Mouse (Mus musculus) midbrain, embryonic 12.5 days (tissue): Measurements from ENCODE around the gene Zfp787. TPM values are rescaled to one million over a fixed set of nuclear protein-coding genes. Genes with fewer than 3 reads are reported as not detected.

Source experiments
- ATAC-seq: fragments of 200-750 bp; cut with Nextera tagmentation; 2 replicates; pipeline ENCODE4 v1.8.0; 2017; ENCODE audit warnings: low read depth, moderate TSS enrichment, moderate library complexity; ENCODE audit not compliant: low FRiP score
- H3K27ac ChIP-seq: fragments of 300-500 bp; sonication (generic); replicated peaks from 2 replicates; pipeline ENCODE4 v1.5.1; 2016; ENCODE audit warnings: mild to moderate bottlenecking
- H3K27me3 ChIP-seq: fragments of 300-500 bp; sonication (generic); 2 replicates; pipeline ENCODE4 v1.6.1; 2016; ENCODE audit warnings: mild to moderate bottlenecking
- H3K36me3 ChIP-seq: fragments of 300-500 bp; sonication (generic); 2 replicates; pipeline ENCODE4 v1.6.1; 2016
- H3K4me1 ChIP-seq: fragments of 300-500 bp; sonication (generic); 2 replicates; pipeline ENCODE4 v1.6.1; 2016
- H3K4me2 ChIP-seq: fragments of 300-500 bp; sonication (generic); replicated peaks from 2 replicates; pipeline ENCODE4 v1.6.1; 2016; ENCODE audit warnings: mild to moderate bottlenecking, moderate library complexity
- H3K4me3 ChIP-seq: fragments of 300-500 bp; sonication (generic); 2 replicates; pipeline ENCODE4 v1.5.1; 2016; ENCODE audit warnings: mild to moderate bottlenecking
- H3K9ac ChIP-seq: fragments of 300-500 bp; sonication (generic); replicated peaks from 2 replicates; pipeline ENCODE4 v1.6.1; 2016; ENCODE audit warnings: mild to moderate bottlenecking, moderate library complexity
- H3K9me3 ChIP-seq: fragments of 300-500 bp; sonication (generic); 2 replicates; pipeline ENCODE4 v1.6.1; 2016; ENCODE audit warnings: mild to moderate bottlenecking
- WGBS: fragments of 180-500 bp; shearing (Covaris S2); methylation state at CpG from one replicate; pipeline ENCODE4 v1.1.7; 2016; 5-methylcytosine and 5-hydroxymethylcytosine counted together
- polyA plus RNA-seq: library from polyadenylated mRNA; unstranded; fragments of >200 nt; fragmentation: Nextera tagmentation; extraction: Ambion mirVana; gene quantifications from 2 replicates; pipeline ENCODE4 v1.2.1, GENCODE M21; 2016

Gene Zfp787
- polyA plus RNA-seq, 1 experiment from 2014 or later = 33.1 TPM

GRCm38 (mm10) chr7:6159604-6160003, 3.8 kb upstream of the Zfp787 start:
- Histone ChIP-seq H3K36me3 (no peaks in the 10 kb centered on the region), H3K27me3 (no peaks in the 10 kb centered on the region), H3K9ac (no peak overlapping the region), H3K4me2 (no peak overlapping the region), H3K4me1 (peaks cover 10% of the 10 kb centered on the region), H3K27ac (no peak overlapping the region), H3K9me3 (no peaks in the 10 kb centered on the region), H3K4me3 (no peak overlapping the region)
- no peak for ATAC-seq
- 85% methylated on average over 3 of the region's 3 CpGs for WGBS

GRCm38 (mm10) chr7:6157479-6157878, 1.7 kb upstream of the Zfp787 start:
- Histone ChIP-seq H3K4me1 (peaks cover 18% of the 10 kb centered on the region), H3K27ac (no peak overlapping the region), H3K36me3 (no peaks in the 10 kb centered on the region), H3K4me2 (no peak overlapping the region), H3K9ac (no peak overlapping the region), H3K4me3 (no peak overlapping the region), H3K9me3 (no peaks in the 10 kb centered on the region), H3K27me3 (no peaks in the 10 kb centered on the region)
- no peak for ATAC-seq
- 81% methylated on average over 1 of the region's 1 CpGs for WGBS

- 77% methylated on average over 9 of the region's 9 CpGs for WGBS
- H3K4me3 ChIP-seq = peak overlapping the region; percentile 78
- no peak for ATAC-seq
- no peaks in the 10 kb centered on the region for H3K36me3 ChIP-seq
- H3K4me2 ChIP-seq = peak overlapping the region; percentile 93
- H3K9me3 ChIP-seq = no peaks in the 10 kb centered on the region
- no peaks in the 10 kb centered on the region for H3K27me3 ChIP-seq
- H3K9ac ChIP-seq = peak overlapping the region; percentile 49; the same call in 1 of the 2 replicates
- no peak overlapping the region for H3K27ac ChIP-seq
- peaks cover 18% of the 10 kb centered on the region for H3K4me1 ChIP-seq
These were observed 1.2 kb upstream of the Zfp787 start for GRCm38 (mm10) chr7:6156901-6157472.

GRCm38 (mm10) chr7:6155031-6155872, 545 bp downstream of the Zfp787 start:
- peak; percentile 71 for ATAC-seq
- under 1% methylated on average over 55 of the region's 85 CpGs for WGBS
- Histone ChIP-seq H3K9me3 (no peaks in the 10 kb centered on the region), H3K27ac (peak overlapping the region; percentile 92), H3K4me3 (peak overlapping the region; percentile 78), H3K36me3 (no peaks in the 10 kb centered on the region), H3K4me1 (peaks cover 18% of the 10 kb centered on the region), H3K4me2 (peak overlapping the region; percentile 93), H3K9ac (peak overlapping the region; percentile 91), H3K27me3 (no peaks in the 10 kb centered on the region)

GRCm38 (mm10) chr7:6154164-6154563, 1.6 kb downstream of the Zfp787 start:
- Histone ChIP-seq H3K27ac (no peak overlapping the region), H3K27me3 (no peaks in the 10 kb centered on the region), H3K4me1 (peaks cover 20% of the 10 kb centered on the region), H3K4me2 (peak overlapping the region; percentile 93), H3K4me3 (peak overlapping the region; percentile 78), H3K36me3 (no peaks in the 10 kb centered on the region), H3K9ac (peak overlapping the region; percentile 91; the same call in 1 of the 2 replicates), H3K9me3 (no peaks in the 10 kb centered on the region)
- 93% methylated on average over 5 of the region's 5 CpGs for WGBS
- no peak for ATAC-seq

- no peaks in the 10 kb centered on the region for H3K36me3 ChIP-seq
- H3K9ac ChIP-seq = no peak overlapping the region
- no peak overlapping the region for H3K4me2 ChIP-seq
- no peaks in the 10 kb centered on the region for H3K9me3 ChIP-seq
- 89% methylated on average over 3 of the region's 3 CpGs for WGBS
- no peak overlapping the region for H3K4me3 ChIP-seq
- H3K27me3 ChIP-seq = no peaks in the 10 kb centered on the region
- H3K27ac ChIP-seq = no peak overlapping the region
- peaks cover 27% of the 10 kb centered on the region for H3K4me1 ChIP-seq
- no peak for ATAC-seq
These were observed 2.7 kb downstream of the Zfp787 start for GRCm38 (mm10) chr7:6153131-6153530.

- no peaks in the 10 kb centered on the region for H3K36me3 ChIP-seq
- no peak overlapping the region for H3K4me3 ChIP-seq
- H3K4me1 ChIP-seq = peaks cover 27% of the 10 kb centered on the region
- H3K27ac ChIP-seq = no peak overlapping the region
- WGBS = 79% methylated on average over 3 of the region's 3 CpGs
- no peaks in the 10 kb centered on the region for H3K27me3 ChIP-seq
- H3K9ac ChIP-seq = no peak overlapping the region
- ATAC-seq = no peak
- H3K4me2 ChIP-seq = no peak overlapping the region
- no peaks in the 10 kb centered on the region for H3K9me3 ChIP-seq
These were observed 3.8 kb downstream of the Zfp787 start for GRCm38 (mm10) chr7:6152036-6152435.

GRCm38 (mm10) chr7:6151266-6151665, 4.5 kb downstream of the Zfp787 start:
- Histone ChIP-seq H3K4me1 (peaks cover 22% of the 10 kb centered on the region), H3K9me3 (no peaks in the 10 kb centered on the region), H3K9ac (no peak overlapping the region), H3K4me3 (no peak overlapping the region), H3K36me3 (no peaks in the 10 kb centered on the region), H3K4me2 (no peak overlapping the region), H3K27me3 (no peaks in the 10 kb centered on the region), H3K27ac (no peak overlapping the region)
- no peak for ATAC-seq
- WGBS = 90% methylated on average over 1 of the region's 1 CpGs

- Histone ChIP-seq H3K4me1 (peaks cover 9% of the 10 kb centered on the region; the same call in 1 of the 2 replicates), H3K36me3 (no peaks in the 10 kb centered on the region), H3K27me3 (no peaks in the 10 kb centered on the region), H3K27ac (no peak overlapping the region), H3K4me3 (no peak overlapping the region), H3K9me3 (no peaks in the 10 kb centered on the region), H3K9ac (no peak overlapping the region), H3K4me2 (no peak overlapping the region)
- ATAC-seq = no peak
- 85% methylated on average over 5 of the region's 5 CpGs for WGBS
These were observed 8.1 kb downstream of the Zfp787 start for GRCm38 (mm10) chr7:6147688-6148087.

- Histone ChIP-seq H3K4me1 (peaks cover 9% of the 10 kb centered on the region; the same call in 1 of the 2 replicates), H3K27me3 (no peaks in the 10 kb centered on the region), H3K4me2 (no peak overlapping the region), H3K9me3 (no peaks in the 10 kb centered on the region), H3K9ac (no peak overlapping the region), H3K36me3 (peaks cover 3% of the 10 kb centered on the region; the same call in 1 of the 2 replicates), H3K27ac (no peak overlapping the region), H3K4me3 (no peak overlapping the region)
- 95% methylated on average over 2 of the region's 2 CpGs for WGBS
- no peak for ATAC-seq
These were observed 8.8 kb downstream of the Zfp787 start for GRCm38 (mm10) chr7:6146982-6147325.

- 91% methylated on average over 7 of the region's 7 CpGs for WGBS
- no peak overlapping the region for H3K27ac ChIP-seq
- no peak for ATAC-seq
- peaks cover 9% of the 10 kb centered on the region; the same call in 1 of the 2 replicates for H3K4me1 ChIP-seq
- no peak overlapping the region for H3K9ac ChIP-seq
- no peak overlapping the region for H3K4me2 ChIP-seq
- H3K27me3 ChIP-seq = no peaks in the 10 kb centered on the region
- no peak overlapping the region for H3K4me3 ChIP-seq
- no peaks in the 10 kb centered on the region for H3K9me3 ChIP-seq
- peaks cover 7% of the 10 kb centered on the region; the same call in 1 of the 2 replicates for H3K36me3 ChIP-seq
These were observed 9.4 kb downstream of the Zfp787 start for GRCm38 (mm10) chr7:6146194-6146981.
